Mouse (Mus musculus) ES-Bruce4 (cell line): ENCODE data around the gene Rrad.

Experiments used
- CTCF ChIP-seq: IDR thresholded peaks from one replicate; pipeline ENCODE4 v1.8.1; 2011; ENCODE audit warnings: low read depth, low read length
- EP300 ChIP-seq: IDR thresholded peaks from 2 replicates; pipeline ENCODE4 v1.6.1; 2011; ENCODE audit warnings: low read depth, low read length; ENCODE audit not compliant: insufficient read depth

DNA sequence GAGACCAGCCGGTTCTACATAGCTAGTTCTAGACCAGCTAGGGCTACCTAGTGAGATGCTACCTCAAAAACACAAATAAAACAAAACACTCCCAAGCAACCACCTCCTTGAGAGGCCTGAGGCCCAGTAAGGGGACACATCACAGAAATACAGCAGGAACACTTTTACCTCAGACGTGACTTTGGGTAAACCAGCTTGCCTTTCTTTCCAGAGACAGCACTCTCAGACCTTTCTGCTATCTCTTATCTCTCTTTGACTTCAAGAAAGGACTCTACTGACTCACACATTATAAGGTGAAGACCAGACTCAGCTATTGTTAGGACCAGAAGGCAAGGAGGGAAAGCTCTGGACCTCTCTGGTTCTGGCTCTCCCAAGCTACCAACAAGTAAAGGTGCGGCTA, 40.8 kb downstream of the Rrad start:
- TF ChIP-seq CTCF (no peak), EP300 (no peak)
